14 mouse cellular contexts compared by ENCODE assay signal in the genomic region with DNA sequence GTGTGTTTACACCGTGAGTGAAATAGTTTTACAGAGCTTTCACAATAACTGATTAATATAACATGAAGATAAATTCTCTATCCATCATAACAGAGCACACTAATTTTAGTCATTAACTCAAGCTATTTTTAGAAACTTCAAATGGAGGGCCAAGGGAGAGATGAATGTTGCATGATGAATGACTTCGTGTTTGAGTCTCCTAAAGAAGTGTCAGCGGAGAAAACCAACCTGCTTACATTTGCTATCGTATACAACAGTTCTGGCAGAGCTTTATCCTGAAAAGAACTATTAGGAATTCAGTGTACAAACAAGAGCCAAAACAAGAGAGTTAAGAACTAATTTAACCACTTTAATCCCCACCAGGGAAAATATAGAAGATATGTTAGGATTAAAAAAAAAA.
"Had no signal": no experiment of that assay in that cellular context is flagged by ENCODE, and none has a peak within 500 bp of the region (broad histone marks: within the 10 kb centered on the region; RNA-seq: fewer than 3 reads in every experiment).

No protein-coding gene starts in this region.

- H3K9ac ChIP-seq: limb, embryonic 12.5 days; liver, embryonic 13.5 days; liver, postnatal 0 days; midbrain, embryonic 15.5 days; neural tube, embryonic 13.5 days had no signal

- ATAC-seq: inflammation-experienced regulatory T-cells, adult 6 months; intestine, postnatal 0 days; liver, postnatal 0 days; midbrain, embryonic 15.5 days had no signal

- H3K27ac ChIP-seq: layer of hippocampus, adult 2 months; limb, embryonic 12.5 days; liver, embryonic 13.5 days; midbrain, embryonic 15.5 days; neural tube, embryonic 13.5 days had no signal

- H3K4me1 ChIP-seq: limb, embryonic 12.5 days; liver, embryonic 13.5 days; midbrain, embryonic 15.5 days; neural tube, embryonic 13.5 days had no signal

- H3K4me3 ChIP-seq: layer of hippocampus, adult 2 months; limb, embryonic 12.5 days; liver, embryonic 13.5 days; midbrain, embryonic 15.5 days; neural tube, embryonic 13.5 days had no signal

- H3K9me3 ChIP-seq: limb, embryonic 12.5 days; liver, embryonic 13.5 days; midbrain, embryonic 15.5 days had no signal

- DNase-seq: kidney, adult 8-10 months; kidney, postnatal 10 days; kidney, postnatal 4 days; liver; liver, embryonic 13.5 days; liver, postnatal 0 days; right cerebral cortex, postnatal 25 days; thymus, postnatal 36 days had no signal

- H3K27me3 ChIP-seq: limb, embryonic 12.5 days; liver, embryonic 13.5 days; midbrain, embryonic 15.5 days; neural tube, embryonic 13.5 days had no signal

- H3K36me3 ChIP-seq: limb, embryonic 12.5 days; liver, embryonic 13.5 days; midbrain, embryonic 15.5 days; neural tube, embryonic 13.5 days had no signal

- H3K4me2 ChIP-seq: limb, embryonic 12.5 days; liver, embryonic 13.5 days; midbrain, embryonic 15.5 days; neural tube, embryonic 13.5 days had no signal
